ENCODE assay signal across 26 mouse cellular contexts in genomic region chr17:28487584-28488257, GRCm38 (mm10). TPM values are rescaled to one million over a fixed set of nuclear protein-coding genes. Genes with fewer than 3 reads are reported as not detected.
DNase-seq lines count a peak whose midpoint lies in the region; ATAC-seq and TF ChIP-seq lines count a peak whose summit lies in the region.
"Had no signal": no experiment of that assay in that cellular context is flagged by ENCODE, and none has a peak within 500 bp of the region (broad histone marks: within the 10 kb centered on the region; RNA-seq: fewer than 3 reads in every experiment).

No protein-coding gene starts in this region.

- H3K27ac ChIP-seq in neural tube, embryonic 12.5 days = 0 out of 2 replicates have a peak overlapping the region, but pooled peaks have one; percentile 0
- peak overlapping the region; percentile 68 for H3K27ac ChIP-seq in testis, adult 2 months (ENCODE audit: control insufficient read depth, insufficient read depth, low read depth, low read length)
- H3K27ac ChIP-seq: embryonic facial prominence, embryonic 13.5 days; hindbrain, embryonic 13.5 days; kidney, postnatal 0 days; limb, embryonic 10.5 days; liver, embryonic 12.5 days; midbrain, embryonic 10.5 days had no signal

- H3K27me3 ChIP-seq in neural tube, embryonic 12.5 days (replicated peaks) = no peaks in the 10 kb centered on the region
- no peaks in the 10 kb centered on the region for H3K27me3 ChIP-seq in testis, adult 2 months (ENCODE audit: control insufficient read depth, insufficient read depth, low read length)
- H3K27me3 ChIP-seq: embryonic facial prominence, embryonic 13.5 days; hindbrain, embryonic 13.5 days; liver, embryonic 12.5 days had no signal

- H3K4me2 ChIP-seq in neural tube, embryonic 12.5 days (replicated peaks) = no peak overlapping the region
- H3K4me2 ChIP-seq: embryonic facial prominence, embryonic 13.5 days; hindbrain, embryonic 13.5 days; liver, embryonic 12.5 days had no signal

- H3K4me3 ChIP-seq in neural tube, embryonic 12.5 days = no peak overlapping the region
- H3K4me3 ChIP-seq in testis, adult 2 months (ENCODE audit: control insufficient read depth, low read depth, low read length) = no peak overlapping the region
- H3K4me3 ChIP-seq: embryonic facial prominence, embryonic 13.5 days; hindbrain, embryonic 13.5 days; limb, embryonic 10.5 days; liver, embryonic 12.5 days; midbrain, embryonic 10.5 days had no signal

- no peak for ATAC-seq in neural tube, embryonic 12.5 days (ENCODE audit: low FRiP score, low read depth)
- ATAC-seq in activated CD4-positive, CD25-positive, alpha-beta regulatory T cell, adult 4 months = no peak
- ATAC-seq: intestine, embryonic 16.5 days; liver, embryonic 12.5 days had no signal

- WGBS in neural tube, embryonic 12.5 days = 93% methylated on average over 18 of the region's 18 CpGs

- no peak for TF ChIP-seq CTCF in testis, adult 2 months (IDR thresholded peaks at IDR 0.05; ENCODE audit: control insufficient read depth, insufficient read depth, insufficient replicate concordance, low read depth, low read length)

- TF ChIP-seq POLR2A in testis, adult 2 months (IDR thresholded peaks at IDR 0.05; ENCODE audit: control insufficient read depth, low read depth, low read length) = no peak

- no peaks in the 10 kb centered on the region for H3K9me3 ChIP-seq in neural tube, embryonic 12.5 days
- H3K9me3 ChIP-seq: embryonic facial prominence, embryonic 13.5 days; hindbrain, embryonic 13.5 days; limb, embryonic 10.5 days; liver, embryonic 12.5 days; midbrain, embryonic 10.5 days had no signal

- peak; percentile 94 for DNase-seq in heart, adult 11 months
- DNase-seq in heart, postnatal 25 days (ENCODE audit: low spot score) = no peak
- DNase-seq in neural tube, embryonic 10.5 days (ENCODE audit: extremely low spot score, low spot score) = no peak
- peak; percentile 55 for DNase-seq in ES-CJ7 (ENCODE audit: low read depth, low spot score)
- DNase-seq in kidney, adult 11 months = no peak
- DNase-seq: adrenal gland, adult 8-10 months; cerebellum, adult 2 months; gastrocnemius, postnatal 10 days had no signal

- H3K36me3 ChIP-seq in neural tube, embryonic 12.5 days = no peaks in the 10 kb centered on the region
- no peaks in the 10 kb centered on the region for H3K36me3 ChIP-seq in testis, adult 2 months (ENCODE audit: control insufficient read depth, insufficient read depth, low read length)
- H3K36me3 ChIP-seq: embryonic facial prominence, embryonic 13.5 days; hindbrain, embryonic 13.5 days; limb, embryonic 10.5 days; liver, embryonic 12.5 days; midbrain, embryonic 10.5 days had no signal

- peaks cover 18% of the 10 kb centered on the region for H3K4me1 ChIP-seq in neural tube, embryonic 12.5 days
- H3K4me1 ChIP-seq in testis, adult 2 months (ENCODE audit: control insufficient read depth, insufficient read depth, low read length) = peaks cover 18% of the 10 kb centered on the region

- H3K9ac ChIP-seq in neural tube, embryonic 12.5 days = no peak overlapping the region
- H3K9ac ChIP-seq: embryonic facial prominence, embryonic 13.5 days; hindbrain, embryonic 13.5 days; liver, embryonic 12.5 days had no signal

- intact Hi-C loops in heart, postnatal 25 days (cut with DNase I) = no loop called here

RNA-seq across cellular contexts. Expression of gene Fkbp5, which starts 29.6 kb away (rescaled TPM):
- 10 to 100 TPM; 33.0 to 41.0 TPM for total RNA-seq in heart, postnatal 25 days (2021)
- 34.1 and 35.1 TPM in 2 replicates for polyA plus RNA-seq in neural tube, embryonic 12.5 days (2016; fragmentation: Nextera tagmentation; extraction: Ambion mirVana)
- polyA plus RNA-seq in testis, adult 2 months (2012; rRNA removed) = 19.8 and 22.7 TPM in 2 replicates
- 10 to 100 TPM; 17.9 to 24.0 TPM for polyA plus RNA-seq in activated CD4-positive, CD25-positive, alpha-beta regulatory T cell, adult 4 months (2017; shearing (Covaris generic))

RNA-seq across cellular contexts. Expression of gene Armc12, which starts 42.9 kb away (rescaled TPM):
- not detected for total RNA-seq in heart, postnatal 25 days (2021)
- not detected in 2 replicates for polyA plus RNA-seq in neural tube, embryonic 12.5 days (2016; fragmentation: Nextera tagmentation; extraction: Ambion mirVana)
- polyA plus RNA-seq in testis, adult 2 months (2012; rRNA removed) = 513 and 515 TPM in 2 replicates
- not detected for polyA plus RNA-seq in activated CD4-positive, CD25-positive, alpha-beta regulatory T cell, adult 4 months (2017; shearing (Covaris generic))
- total RNA-seq: adrenal gland, adult 8-10 months; G1E; gastrocnemius, postnatal 10 days; heart, adult 8-10 months; layer of hippocampus, adult 18-20 months; left cerebral cortex, adult 18-20 months; neutrophil, adult 5-6 weeks had no signal
- polyA plus RNA-seq: cerebellum, adult 2 months; cortical plate, adult 2 months; embryonic facial prominence, embryonic 13.5 days; G1E; heart, postnatal 0 days; hindbrain, embryonic 13.5 days; intestine, embryonic 16.5 days; kidney, postnatal 0 days; limb, embryonic 10.5 days; liver, embryonic 12.5 days; lung, embryonic 16.5 days; midbrain, embryonic 10.5 days had no signal

Comparison
In these comparisons a context has a peak if more than half of its experiments do, and no peak if none do; other contexts are left out.
1. DNase-seq: peak in heart, adult 11 months (single experiment) and ES-CJ7 (single experiment); none in heart, postnatal 25 days (single experiment), neural tube, embryonic 10.5 days (single experiment) and kidney, adult 11 months (single experiment).
2. RNA of gene Armc12, which starts 42.9 kb away (polyA plus RNA-seq): 513 to 515 TPM in testis, adult 2 months; not detected in neural tube, embryonic 12.5 days and not detected in activated CD4-positive, CD25-positive, alpha-beta regulatory T cell, adult 4 months; every median in the first group is over 100 times any median in the second.